Mouse (Mus musculus) hindbrain, embryonic 15.5 days (tissue): Measurements from ENCODE around the gene Gp1bb. TPM values are rescaled to one million over a fixed set of nuclear protein-coding genes. Genes with fewer than 3 reads are reported as not detected.
A peak's percentile ranks its signal among the peaks of the same experiment; 100 is the strongest.

Source experiments
- ATAC-seq: fragments of 200-750 bp; cut with Nextera tagmentation; 2 replicates; pipeline ENCODE4 v1.8.0; 2017; ENCODE audit warnings: low read depth, moderate number of reproducible peaks, moderate TSS enrichment; ENCODE audit not compliant: low FRiP score
- H3K27ac ChIP-seq: fragments of 300-500 bp; sonication (generic); replicated peaks from 2 replicates; pipeline ENCODE4 v1.5.1; 2015; ENCODE audit warnings: mild to moderate bottlenecking, inconsistent platforms
- H3K27me3 ChIP-seq: fragments of 300-500 bp; sonication (generic); 2 replicates; pipeline ENCODE4 v1.6.1; 2015; ENCODE audit warnings: control low read depth, inconsistent platforms
- H3K36me3 ChIP-seq: fragments of 300-500 bp; sonication (generic); 2 replicates; pipeline ENCODE4 v1.6.1; 2015; ENCODE audit warnings: control low read depth, inconsistent platforms
- H3K4me1 ChIP-seq: fragments of 300-500 bp; sonication (generic); replicated peaks from 2 replicates; pipeline ENCODE4 v1.6.1; 2015; ENCODE audit warnings: control low read depth, inconsistent platforms
- H3K4me2 ChIP-seq: fragments of 300-500 bp; sonication (generic); 2 replicates; pipeline ENCODE4 v1.6.1; 2015; ENCODE audit warnings: moderate library complexity, mild to moderate bottlenecking, inconsistent platforms
- H3K4me3 ChIP-seq: fragments of 300-500 bp; sonication (generic); 2 replicates; pipeline ENCODE4 v1.5.1; 2015; ENCODE audit warnings: mild to moderate bottlenecking, inconsistent platforms
- H3K9ac ChIP-seq: fragments of 300-500 bp; sonication (generic); 2 replicates; pipeline ENCODE4 v1.6.1; 2015; ENCODE audit warnings: inconsistent platforms
- H3K9me3 ChIP-seq: fragments of 300-500 bp; sonication (generic); 2 replicates; pipeline ENCODE4 v1.6.1; 2016; ENCODE audit warnings: control low read depth, inconsistent platforms
- WGBS: fragments of 180-500 bp; shearing (Covaris S2); methylation state at CpG from one replicate; pipeline ENCODE4 v1.1.7; 2015; 5-methylcytosine and 5-hydroxymethylcytosine counted together
- polyA plus RNA-seq: library from polyadenylated mRNA; unstranded; fragments of >200 nt; fragmentation: Nextera tagmentation; extraction: Ambion mirVana; gene quantifications from 2 replicates; pipeline ENCODE4 v1.2.1, GENCODE M21; 2015

Gene Gp1bb
- polyA plus RNA-seq, 1 experiment from 2014 or later = 14.8 TPM

GRCm38 (mm10) chr16:18638396-18638795, 16.2 kb upstream of the Gp1bb start:
- H3K36me3 ChIP-seq = no peaks in the 10 kb centered on the region
- H3K9me3 ChIP-seq = no peaks in the 10 kb centered on the region
- no peak overlapping the region for H3K4me2 ChIP-seq
- H3K4me1 ChIP-seq = no peaks in the 10 kb centered on the region
- no peak overlapping the region for H3K27ac ChIP-seq
- no peak overlapping the region for H3K9ac ChIP-seq
- 58% methylated on average over 2 of the region's 2 CpGs for WGBS
- no peaks in the 10 kb centered on the region for H3K27me3 ChIP-seq
- H3K4me3 ChIP-seq = no peak overlapping the region
- ATAC-seq = no peak

GRCm38 (mm10) chr16:18636804-18637203, 14.6 kb upstream of the Gp1bb start:
- no peaks in the 10 kb centered on the region for H3K27me3 ChIP-seq
- H3K9me3 ChIP-seq = no peaks in the 10 kb centered on the region
- no peak overlapping the region for H3K4me2 ChIP-seq
- H3K4me3 ChIP-seq = no peak overlapping the region
- WGBS = 59% methylated on average over 3 of the region's 3 CpGs
- H3K27ac ChIP-seq = no peak overlapping the region
- ATAC-seq = no peak
- H3K4me1 ChIP-seq = no peaks in the 10 kb centered on the region
- H3K36me3 ChIP-seq = no peaks in the 10 kb centered on the region
- no peak overlapping the region for H3K9ac ChIP-seq

DNA sequence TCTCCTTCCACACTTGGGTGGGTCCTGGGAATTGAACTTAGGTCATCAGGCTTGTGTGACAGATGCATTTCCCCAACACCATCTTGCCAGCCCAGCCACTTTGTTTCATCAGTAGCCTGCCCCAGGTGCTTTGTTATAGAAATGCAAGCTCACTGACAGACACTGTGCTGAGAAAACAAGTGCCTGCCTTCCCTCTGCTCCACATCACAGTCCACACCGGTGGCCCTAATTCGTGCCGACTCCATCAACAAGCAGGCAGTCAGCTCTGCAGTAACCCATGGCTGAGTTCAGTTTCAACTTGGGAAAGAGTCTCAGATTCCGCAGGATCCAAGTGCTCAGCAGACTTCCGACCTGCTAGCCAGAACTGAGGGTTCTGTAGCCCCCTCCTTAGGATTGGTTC, 14.2 kb upstream of the Gp1bb start:
- Histone ChIP-seq H3K9me3 (no peaks in the 10 kb centered on the region), H3K27me3 (no peaks in the 10 kb centered on the region), H3K36me3 (no peaks in the 10 kb centered on the region), H3K4me1 (no peaks in the 10 kb centered on the region), H3K27ac (no peak overlapping the region), H3K4me2 (no peak overlapping the region), H3K9ac (no peak overlapping the region), H3K4me3 (no peak overlapping the region)
- ATAC-seq = no peak
- 84% methylated on average over 5 of the region's 5 CpGs for WGBS

- H3K4me1 ChIP-seq = peaks cover 11% of the 10 kb centered on the region
- H3K4me3 ChIP-seq = no peak overlapping the region
- no peaks in the 10 kb centered on the region for H3K27me3 ChIP-seq
- H3K9me3 ChIP-seq = no peaks in the 10 kb centered on the region
- no peak overlapping the region for H3K27ac ChIP-seq
- ATAC-seq = no peak
- WGBS = 24% methylated on average over 1 of the region's 1 CpGs
- H3K4me2 ChIP-seq = no peak overlapping the region
- H3K36me3 ChIP-seq = no peaks in the 10 kb centered on the region
- H3K9ac ChIP-seq = no peak overlapping the region
These were observed 11.1 kb upstream of the Gp1bb start for GRCm38 (mm10) chr16:18633333-18633732.

DNA sequence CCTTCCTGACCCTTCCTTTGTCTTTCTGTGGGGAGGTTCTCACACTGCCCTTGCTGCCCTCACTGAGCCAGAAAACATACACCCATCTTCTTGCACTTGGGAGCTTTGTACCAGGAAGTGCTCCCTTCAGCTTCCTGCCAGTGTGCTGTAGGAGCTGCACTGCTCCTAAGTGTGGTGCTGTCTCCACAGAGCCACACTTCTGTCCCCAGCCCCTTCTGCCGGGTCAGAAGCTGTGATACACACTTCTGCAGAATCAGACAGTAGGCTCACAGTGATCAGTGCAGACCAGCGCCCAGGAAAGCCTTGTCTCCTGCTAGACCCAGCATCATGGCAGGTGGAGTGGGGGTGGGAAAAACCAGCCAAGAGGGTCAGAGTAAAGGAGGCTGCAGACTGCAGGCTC, 10.6 kb upstream of the Gp1bb start:
- no peak for ATAC-seq
- Histone ChIP-seq H3K4me1 (peaks cover 17% of the 10 kb centered on the region), H3K27me3 (no peaks in the 10 kb centered on the region), H3K36me3 (no peaks in the 10 kb centered on the region), H3K27ac (no peak overlapping the region), H3K4me2 (no peak overlapping the region), H3K9me3 (no peaks in the 10 kb centered on the region), H3K9ac (no peak overlapping the region), H3K4me3 (no peak overlapping the region)
- 63% methylated on average over 2 of the region's 2 CpGs for WGBS

- 46% methylated on average over 3 of the region's 3 CpGs for WGBS
These were observed 9.9 kb upstream of the Gp1bb start for GRCm38 (mm10) chr16:18632059-18632458.

GRCm38 (mm10) chr16:18631141-18631540, 8.9 kb upstream of the Gp1bb start:
- 65% methylated on average over 7 of the region's 7 CpGs for WGBS
- peaks cover 33% of the 10 kb centered on the region for H3K4me1 ChIP-seq
- H3K4me2 ChIP-seq = no peak overlapping the region
- no peaks in the 10 kb centered on the region for H3K36me3 ChIP-seq
- H3K27ac ChIP-seq = no peak overlapping the region
- no peak overlapping the region for H3K9ac ChIP-seq
- no peaks in the 10 kb centered on the region for H3K27me3 ChIP-seq
- H3K9me3 ChIP-seq = no peaks in the 10 kb centered on the region
- no peak overlapping the region for H3K4me3 ChIP-seq
- no peak for ATAC-seq

More at GRCm38 (mm10) chr16:18632059-18632458, 9.9 kb upstream of the Gp1bb start:
- Histone ChIP-seq H3K9ac (no peak overlapping the region), H3K27ac (no peak overlapping the region), H3K4me3 (no peak overlapping the region), H3K27me3 (no peaks in the 10 kb centered on the region), H3K36me3 (no peaks in the 10 kb centered on the region), H3K9me3 (no peaks in the 10 kb centered on the region), H3K4me1 (peaks cover 24% of the 10 kb centered on the region), H3K4me2 (no peak overlapping the region)
- no peak for ATAC-seq

DNA sequence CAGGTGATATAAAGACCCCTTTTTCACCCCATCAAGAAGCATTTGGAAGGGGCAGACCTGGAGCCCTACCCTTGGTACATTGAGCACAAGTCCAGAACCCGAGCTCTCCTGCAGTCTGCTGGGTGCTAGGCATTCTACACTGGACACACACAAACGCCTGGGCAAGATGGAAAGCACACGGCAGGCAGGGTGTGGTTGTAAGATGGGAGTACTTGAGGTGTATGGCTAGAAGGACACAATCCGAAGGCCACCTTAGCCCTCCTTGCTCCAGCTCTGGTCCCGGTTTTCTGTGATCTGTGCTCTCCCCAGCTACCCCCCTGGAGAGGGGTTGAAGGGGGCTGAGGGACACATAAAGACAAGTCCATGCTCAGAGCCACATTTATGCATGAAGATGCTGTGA, 8.1 kb upstream of the Gp1bb start:
- ATAC-seq = peak; percentile 0; the same call in 1 of the 2 replicates
- Histone ChIP-seq H3K4me2 (peak overlapping the region; percentile 96), H3K9me3 (no peaks in the 10 kb centered on the region), H3K9ac (peak overlapping the region; percentile 87), H3K4me1 (peaks cover 42% of the 10 kb centered on the region), H3K4me3 (peak overlapping the region; percentile 84), H3K36me3 (no peaks in the 10 kb centered on the region), H3K27me3 (peaks cover 6% of the 10 kb centered on the region), H3K27ac (peak overlapping the region; percentile 89)
- 45% methylated on average over 5 of the region's 5 CpGs for WGBS

DNA sequence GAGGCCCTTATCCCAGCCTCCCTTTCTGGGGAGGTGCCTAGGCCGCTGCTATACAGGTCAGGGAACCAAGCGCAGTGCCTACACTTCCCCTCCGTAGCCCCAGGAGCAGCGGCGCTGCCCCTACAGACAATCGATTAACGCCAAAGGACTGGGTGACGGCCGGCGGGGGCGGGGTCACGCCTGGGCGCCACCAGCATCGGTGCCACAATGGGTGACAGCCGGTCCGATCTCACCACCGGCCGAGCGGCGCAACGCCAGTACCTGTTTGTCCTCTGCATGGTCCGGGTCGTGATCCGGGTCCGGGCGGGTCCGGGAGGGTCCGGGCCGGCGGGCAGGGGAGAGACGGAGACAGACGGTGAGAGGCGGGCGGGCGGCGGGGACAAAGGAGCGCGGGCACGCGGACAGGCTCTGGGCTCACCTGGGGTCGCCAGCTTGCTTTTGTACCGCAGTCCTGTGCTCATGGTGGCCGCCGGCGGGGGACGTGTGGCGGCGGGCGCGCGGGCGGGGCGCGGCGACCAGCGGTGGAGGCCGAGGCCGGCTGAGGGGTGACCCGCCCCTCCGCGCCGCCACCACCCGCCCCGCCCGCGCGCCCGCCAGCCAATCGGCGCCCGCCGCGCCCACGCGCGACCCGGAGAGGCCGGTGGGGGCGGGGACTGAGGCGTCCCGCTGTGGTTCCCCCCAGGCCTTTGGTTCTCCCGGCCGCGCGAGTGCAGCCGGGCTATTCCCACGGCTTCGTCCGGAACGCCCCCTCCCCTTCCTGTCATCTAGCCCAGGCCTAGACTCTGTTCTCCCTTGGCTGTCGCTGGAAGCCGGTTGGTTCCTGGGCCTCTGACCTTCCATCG, 7.4 kb upstream of the Gp1bb start, which contains the start of gene Sept5:
Gene Sept5 (minus strand): TSS at position 565 of the 842 bp plus-strand sequence.
- H3K4me2 ChIP-seq = peak within 1 kb of the TSS; percentile 96
- H3K4me1 ChIP-seq = peaks cover 42% of the 10 kb centered on the region
- H3K36me3 ChIP-seq = peaks cover 6% of the 10 kb centered on the region
- under 1% methylated on average over 73 of the region's 93 CpGs for WGBS
- H3K27me3 ChIP-seq = peaks cover 13% of the 10 kb centered on the region
- peak within 1 kb of the TSS; percentile 84 for H3K4me3 ChIP-seq
- H3K9me3 ChIP-seq = no peaks in the 10 kb centered on the region
- H3K9ac ChIP-seq = peak within 1 kb of the TSS; percentile 87
- H3K27ac ChIP-seq = peak within 1 kb of the TSS; percentile 89
- peak; percentile 60 for ATAC-seq

DNA sequence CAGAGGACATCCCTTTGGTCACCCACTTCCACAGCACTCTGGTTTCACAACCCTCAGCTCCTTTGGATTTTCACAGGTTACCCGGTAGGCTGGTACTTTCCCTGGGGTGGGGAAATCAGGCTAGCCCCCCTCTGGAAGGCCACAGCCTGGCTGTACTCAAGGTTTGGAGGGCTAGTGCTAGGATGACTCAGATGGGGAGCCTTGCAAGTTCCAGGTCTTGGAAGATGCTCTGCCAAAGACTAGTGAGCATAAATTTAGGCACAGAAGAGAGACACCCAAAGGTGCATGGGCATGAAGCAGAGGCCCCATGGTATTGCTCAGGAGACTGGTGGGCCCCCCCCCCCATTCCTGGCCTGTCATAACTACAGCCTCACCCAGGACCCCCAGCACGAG, 6.7 kb upstream of the Gp1bb start:
- peak; percentile 0 for ATAC-seq
- no peaks in the 10 kb centered on the region for H3K9me3 ChIP-seq
- H3K9ac ChIP-seq = peak overlapping the region; percentile 87
- peak overlapping the region; percentile 89 for H3K27ac ChIP-seq
- H3K27me3 ChIP-seq = peaks cover 20% of the 10 kb centered on the region
- WGBS = 24% methylated on average over 2 of the region's 2 CpGs
- peaks cover 12% of the 10 kb centered on the region for H3K36me3 ChIP-seq
- H3K4me3 ChIP-seq = peak overlapping the region; percentile 84
- peak overlapping the region; percentile 96 for H3K4me2 ChIP-seq
- peaks cover 42% of the 10 kb centered on the region for H3K4me1 ChIP-seq

DNA sequence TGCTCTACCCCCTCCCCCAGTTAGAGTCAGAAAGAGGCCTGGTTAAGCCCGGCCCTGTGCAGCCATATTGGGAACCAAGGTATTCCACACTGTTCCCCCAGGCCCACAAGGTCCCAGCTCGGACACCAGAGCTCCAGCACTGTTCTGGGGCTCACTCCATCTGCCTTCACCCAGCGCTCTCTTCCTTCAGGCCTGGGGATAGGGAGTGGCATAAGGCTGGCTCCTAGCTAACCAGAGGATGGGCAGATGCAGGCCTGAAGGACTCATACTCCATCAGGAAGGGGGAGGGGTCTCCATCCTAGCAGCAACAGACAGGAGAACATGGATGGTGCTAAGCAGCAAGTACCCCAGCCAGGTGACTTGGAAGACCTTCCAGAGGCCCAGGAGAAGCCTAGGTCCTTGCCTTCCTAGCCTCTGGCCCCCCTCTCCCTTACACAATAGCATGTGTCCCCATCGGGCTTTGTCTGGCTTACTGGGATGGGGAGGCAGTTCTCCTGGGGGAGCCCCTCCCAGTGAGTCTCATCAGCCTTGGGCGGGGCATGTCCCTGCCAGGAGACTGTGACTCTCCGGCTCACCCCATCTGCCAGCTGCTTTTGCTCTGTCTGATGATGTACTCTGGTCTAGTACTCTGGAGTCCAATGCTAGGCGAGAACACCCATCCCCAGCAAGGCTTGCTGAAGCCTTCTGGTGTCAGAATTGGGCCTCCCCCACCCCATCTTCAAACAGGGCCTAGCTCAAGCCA, 6.2 kb upstream of the Gp1bb start:
- ATAC-seq = peak; percentile 2; the same call in 1 of the 2 replicates
- peak overlapping the region; percentile 87 for H3K9ac ChIP-seq
- 27% methylated on average over 7 of the region's 7 CpGs for WGBS
- H3K27ac ChIP-seq = peak overlapping the region; percentile 89
- H3K27me3 ChIP-seq = peaks cover 25% of the 10 kb centered on the region
- H3K9me3 ChIP-seq = no peaks in the 10 kb centered on the region
- H3K36me3 ChIP-seq = peaks cover 18% of the 10 kb centered on the region
- H3K4me1 ChIP-seq = peaks cover 42% of the 10 kb centered on the region
- H3K4me2 ChIP-seq = peak overlapping the region; percentile 96
- peak overlapping the region; percentile 84 for H3K4me3 ChIP-seq

DNA sequence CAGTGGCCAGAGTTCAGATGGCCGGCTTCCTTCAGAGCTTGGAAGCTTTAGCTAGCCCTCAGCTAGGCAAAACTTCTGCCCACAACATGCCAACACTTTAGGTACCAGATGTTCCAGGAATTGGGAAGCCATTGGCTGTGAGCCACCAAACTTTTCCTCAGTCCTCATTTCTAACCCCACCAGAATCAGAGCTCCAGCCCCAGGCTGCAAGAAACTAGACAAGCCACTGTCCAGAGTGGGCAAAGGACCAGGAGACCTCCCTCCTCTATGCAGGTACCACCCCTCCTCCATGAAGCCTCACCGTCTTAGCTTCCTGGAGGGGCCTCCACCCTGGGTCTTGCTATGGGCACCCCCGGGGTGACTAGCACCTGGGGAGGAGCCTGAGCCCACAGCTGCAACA, 5.0 kb upstream of the Gp1bb start:
- H3K4me1 ChIP-seq = peaks cover 42% of the 10 kb centered on the region
- peaks cover 30% of the 10 kb centered on the region for H3K36me3 ChIP-seq
- peak overlapping the region; percentile 96 for H3K4me2 ChIP-seq
- H3K9ac ChIP-seq = no peak overlapping the region
- ATAC-seq = no peak
- H3K9me3 ChIP-seq = no peaks in the 10 kb centered on the region
- peak overlapping the region; percentile 84 for H3K4me3 ChIP-seq
- WGBS = 42% methylated on average over 3 of the region's 3 CpGs
- H3K27ac ChIP-seq = no peak overlapping the region
- H3K27me3 ChIP-seq = peaks cover 37% of the 10 kb centered on the region
